Mouse (Mus musculus): ENCODE data around the gene Gm10964. TPM values are rescaled to one million over a fixed set of nuclear protein-coding genes. Genes with fewer than 3 reads are reported as not detected.

Gm10964 gene
- polyA plus RNA-seq, 1 experiment from 2014 or later: not detected

DNA sequence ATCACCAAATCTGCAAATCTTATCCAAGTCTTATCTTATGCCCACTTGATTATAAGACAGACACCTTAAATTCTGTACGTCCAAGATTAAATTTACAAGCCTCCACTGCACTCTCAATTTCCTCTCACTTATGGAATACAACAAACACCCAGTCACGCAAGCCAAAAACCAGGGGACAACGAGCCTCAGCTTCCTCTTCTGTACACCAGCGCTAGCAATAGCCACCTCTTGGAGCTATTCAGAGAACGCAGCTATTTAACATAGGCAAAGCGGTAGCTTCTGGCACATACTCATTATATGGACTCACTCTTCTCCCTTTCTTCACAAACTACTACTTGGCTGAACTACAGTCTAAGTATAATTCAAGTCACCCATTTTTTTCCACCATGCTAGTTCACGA, 40.0 kb downstream of the Gm10964 start:
- no peak overlapping the region for H3K27ac ChIP-seq (replicated peaks; ENCODE audit: low read depth, low read length)
- H3K27me3 ChIP-seq (replicated peaks; ENCODE audit: control insufficient read depth, insufficient read depth, low read length): no peaks in the 10 kb centered on the region
- 89% methylated on average over 7 of the region's 7 CpGs for WGBS
- no peaks in the 10 kb centered on the region for H3K9me3 ChIP-seq (ENCODE audit: control insufficient read depth, low read length)
- DNase-seq (ENCODE audit: low spot score): no peak
- peaks cover 27% of the 10 kb centered on the region for H3K36me3 ChIP-seq (ENCODE audit: control insufficient read depth, insufficient read depth, low read length)
- H3K4me2 ChIP-seq (ENCODE audit: low read depth, low read length): no peak overlapping the region
- no peak overlapping the region for H3K9ac ChIP-seq (ENCODE audit: low read depth, low read length)
- ATAC-seq (ENCODE audit: low read depth): no peak
- H3K4me3 ChIP-seq (ENCODE audit: low read depth, low read length): no peak overlapping the region
- H3K4me1 ChIP-seq (ENCODE audit: control insufficient read depth, insufficient read depth, low read length): no peaks in the 10 kb centered on the region

DNA sequence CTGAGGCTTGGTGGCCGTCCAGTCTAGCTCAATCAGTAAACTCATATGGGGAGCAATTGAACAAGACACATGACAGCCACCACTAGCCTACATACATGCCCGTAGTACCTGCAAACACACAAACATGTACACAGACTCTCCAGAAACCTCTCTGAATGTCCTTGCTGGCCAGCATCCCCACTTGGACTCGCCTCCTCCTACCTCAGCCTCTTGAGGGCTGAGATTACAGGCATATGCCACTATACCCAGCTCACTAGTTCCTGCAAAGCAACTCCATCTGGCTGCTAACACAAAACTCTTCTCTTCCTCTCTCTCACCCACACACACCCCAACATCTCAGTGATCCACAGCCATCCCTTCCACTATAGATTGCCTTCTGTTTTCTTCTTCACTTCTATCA, 41.1 kb downstream of the Gm10964 start:
- ATAC-seq (ENCODE audit: low read depth) (no peak), DNase-seq (ENCODE audit: low spot score) (no peak)
- Histone ChIP-seq H3K4me2 (ENCODE audit: low read depth, low read length) (no peak overlapping the region), H3K27me3 (replicated peaks; ENCODE audit: control insufficient read depth, insufficient read depth, low read length) (no peaks in the 10 kb centered on the region), H3K27ac (replicated peaks; ENCODE audit: low read depth, low read length) (no peak overlapping the region), H3K4me1 (ENCODE audit: control insufficient read depth, insufficient read depth, low read length) (no peaks in the 10 kb centered on the region), H3K4me3 (ENCODE audit: low read depth, low read length) (no peak overlapping the region), H3K9me3 (ENCODE audit: control insufficient read depth, low read length) (no peaks in the 10 kb centered on the region), H3K9ac (ENCODE audit: low read depth, low read length) (no peak overlapping the region), H3K36me3 (ENCODE audit: control insufficient read depth, insufficient read depth, low read length) (peaks cover 27% of the 10 kb centered on the region)
- WGBS: 81% methylated on average over 3 of the region's 3 CpGs

DNA sequence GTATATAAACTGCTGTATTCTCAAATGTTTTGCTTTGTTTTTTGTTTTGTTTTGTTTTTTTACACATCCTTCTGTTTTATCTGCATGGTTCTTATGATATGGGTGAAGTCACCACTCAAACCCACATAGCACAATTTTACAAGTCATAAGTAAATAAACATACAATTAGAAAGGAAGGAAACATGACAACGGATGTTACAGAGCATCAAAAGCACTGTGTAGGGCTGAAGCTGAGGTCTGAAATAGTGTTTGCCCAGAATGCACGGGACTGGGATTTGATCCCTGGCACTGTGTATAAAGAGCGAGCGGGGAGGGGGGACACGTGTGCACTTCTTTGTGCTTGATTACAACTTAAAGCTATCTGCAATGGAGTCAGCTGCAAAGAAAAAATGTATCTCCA, 41.6 kb downstream of the Gm10964 start:
- H3K27me3 ChIP-seq (replicated peaks; ENCODE audit: control insufficient read depth, insufficient read depth, low read length): no peaks in the 10 kb centered on the region
- ATAC-seq (ENCODE audit: low read depth): no peak
- no peaks in the 10 kb centered on the region for H3K9me3 ChIP-seq (ENCODE audit: control insufficient read depth, low read length)
- H3K36me3 ChIP-seq (ENCODE audit: control insufficient read depth, insufficient read depth, low read length): peaks cover 23% of the 10 kb centered on the region
- H3K9ac ChIP-seq (ENCODE audit: low read depth, low read length): no peak overlapping the region
- H3K4me2 ChIP-seq (ENCODE audit: low read depth, low read length): no peak overlapping the region
- no peaks in the 10 kb centered on the region for H3K4me1 ChIP-seq (ENCODE audit: control insufficient read depth, insufficient read depth, low read length)
- DNase-seq (ENCODE audit: low spot score): no peak
- H3K27ac ChIP-seq (replicated peaks; ENCODE audit: low read depth, low read length): no peak overlapping the region
- H3K4me3 ChIP-seq (ENCODE audit: low read depth, low read length): no peak overlapping the region
- WGBS: 75% methylated on average over 5 of the region's 5 CpGs

GRCm38 (mm10) chr3:103782844-103783609, 43.9 kb downstream of the Gm10964 start:
- no peak for DNase-seq (ENCODE audit: low spot score)
- peak; percentile 30; the same call in 1 of the 2 replicates for ATAC-seq (ENCODE audit: low read depth)
- no peak overlapping the region for H3K9ac ChIP-seq (ENCODE audit: low read depth, low read length)
- H3K36me3 ChIP-seq (ENCODE audit: control insufficient read depth, insufficient read depth, low read length): peaks cover 5% of the 10 kb centered on the region; the same call in 1 of the 2 replicates
- H3K4me2 ChIP-seq (ENCODE audit: low read depth, low read length): no peak overlapping the region
- H3K9me3 ChIP-seq (ENCODE audit: control insufficient read depth, low read length): no peaks in the 10 kb centered on the region
- 82% methylated on average over 4 of the region's 4 CpGs for WGBS
- no peak overlapping the region for H3K4me3 ChIP-seq (ENCODE audit: low read depth, low read length)
- no peaks in the 10 kb centered on the region for H3K27me3 ChIP-seq (replicated peaks; ENCODE audit: control insufficient read depth, insufficient read depth, low read length)
- H3K27ac ChIP-seq (replicated peaks; ENCODE audit: low read depth, low read length): no peak overlapping the region
- H3K4me1 ChIP-seq (ENCODE audit: control insufficient read depth, insufficient read depth, low read length): no peaks in the 10 kb centered on the region

GRCm38 (mm10) chr3:103787225-103787624, 48.1 kb downstream of the Gm10964 start:
- DNase-seq (ENCODE audit: low spot score) (peak; percentile 37), ATAC-seq (ENCODE audit: low read depth) (no peak)
- H3K27ac ChIP-seq (replicated peaks; ENCODE audit: low read depth, low read length): no peak overlapping the region
- H3K27me3 ChIP-seq (replicated peaks; ENCODE audit: control insufficient read depth, insufficient read depth, low read length): no peaks in the 10 kb centered on the region
- H3K4me3 ChIP-seq (ENCODE audit: low read depth, low read length): no peak overlapping the region
- H3K9ac ChIP-seq (ENCODE audit: low read depth, low read length): no peak overlapping the region
- H3K9me3 ChIP-seq (ENCODE audit: control insufficient read depth, low read length): no peaks in the 10 kb centered on the region
- no peaks in the 10 kb centered on the region for H3K36me3 ChIP-seq (ENCODE audit: control insufficient read depth, insufficient read depth, low read length)
- peaks cover 8% of the 10 kb centered on the region; the same call in 1 of the 2 replicates for H3K4me1 ChIP-seq (ENCODE audit: control insufficient read depth, insufficient read depth, low read length)
- 66% methylated on average over 7 of the region's 7 CpGs for WGBS
- no peak overlapping the region for H3K4me2 ChIP-seq (ENCODE audit: low read depth, low read length)

DNA sequence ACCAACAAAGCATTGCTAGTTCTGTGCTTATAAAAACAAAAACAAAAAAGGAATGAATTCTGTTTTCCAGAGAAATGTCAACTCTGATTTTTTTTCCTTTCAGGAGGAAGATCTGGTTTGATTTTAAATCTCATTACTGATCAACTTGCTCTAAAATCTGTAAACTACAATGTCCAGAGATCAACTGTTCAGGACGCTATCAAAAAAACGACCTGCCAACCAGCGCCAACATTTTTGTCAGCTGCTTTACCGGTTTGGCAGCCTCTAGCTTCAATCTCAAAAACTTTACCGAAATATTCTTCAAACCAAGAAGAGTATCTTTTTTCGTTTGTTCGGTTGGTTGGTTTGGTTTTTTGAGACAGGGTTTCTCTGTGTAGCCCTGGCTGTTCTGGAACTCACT, 49.9 kb downstream of the Gm10964 start:
- H3K9me3 ChIP-seq (ENCODE audit: control insufficient read depth, low read length): no peaks in the 10 kb centered on the region
- peak overlapping the region; percentile 92 for H3K4me2 ChIP-seq (ENCODE audit: low read depth, low read length)
- DNase-seq (ENCODE audit: low spot score) (peak; percentile 12), ATAC-seq (ENCODE audit: low read depth) (no peak)
- no peaks in the 10 kb centered on the region for H3K27me3 ChIP-seq (replicated peaks; ENCODE audit: control insufficient read depth, insufficient read depth, low read length)
- H3K9ac ChIP-seq (ENCODE audit: low read depth, low read length): no peak overlapping the region
- H3K4me3 ChIP-seq (ENCODE audit: low read depth, low read length): peak overlapping the region; percentile 95; the same call in 1 of the 2 replicates
- H3K4me1 ChIP-seq (ENCODE audit: control insufficient read depth, insufficient read depth, low read length): peaks cover 8% of the 10 kb centered on the region; the same call in 1 of the 2 replicates
- H3K36me3 ChIP-seq (ENCODE audit: control insufficient read depth, insufficient read depth, low read length): no peaks in the 10 kb centered on the region
- 77% methylated on average over 7 of the region's 7 CpGs for WGBS
- H3K27ac ChIP-seq (replicated peaks; ENCODE audit: low read depth, low read length): peak overlapping the region; percentile 88

DNA sequence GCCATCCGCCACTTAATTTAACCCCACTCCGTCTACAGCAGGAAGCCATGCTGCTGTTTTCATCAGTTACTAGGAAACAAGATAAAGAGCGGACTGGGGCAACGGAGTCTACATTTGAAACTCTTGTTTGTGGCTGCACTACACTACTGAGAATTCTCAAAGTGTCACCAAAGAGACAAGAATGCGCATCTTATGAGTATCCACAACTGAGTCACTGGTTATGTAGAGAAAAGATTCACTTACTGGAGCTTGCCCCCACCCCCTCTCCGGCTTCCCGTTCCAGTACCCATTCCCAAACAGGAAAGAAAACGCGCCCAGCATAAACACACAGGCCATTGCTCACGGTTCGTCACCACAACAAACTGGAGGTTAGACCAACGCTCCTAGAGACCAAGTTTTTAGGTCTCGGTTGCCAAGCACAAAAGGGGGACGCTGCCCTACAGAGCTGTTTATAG, 50.8 kb downstream of the Gm10964 start:
- 2% methylated on average over 14 of the region's 14 CpGs for WGBS
- peak overlapping the region; percentile 88 for H3K27ac ChIP-seq (replicated peaks; ENCODE audit: low read depth, low read length)
- H3K4me3 ChIP-seq (ENCODE audit: low read depth, low read length): peak overlapping the region; percentile 95
- ATAC-seq (ENCODE audit: low read depth): no peak
- no peaks in the 10 kb centered on the region for H3K9me3 ChIP-seq (ENCODE audit: control insufficient read depth, low read length)
- peaks cover 8% of the 10 kb centered on the region; the same call in 1 of the 2 replicates for H3K4me1 ChIP-seq (ENCODE audit: control insufficient read depth, insufficient read depth, low read length)
- peak overlapping the region; percentile 96 for H3K9ac ChIP-seq (ENCODE audit: low read depth, low read length)
- no peaks in the 10 kb centered on the region for H3K27me3 ChIP-seq (replicated peaks; ENCODE audit: control insufficient read depth, insufficient read depth, low read length)
- peak; percentile 54 for DNase-seq (ENCODE audit: low spot score)
- H3K4me2 ChIP-seq (ENCODE audit: low read depth, low read length): peak overlapping the region; percentile 92
- H3K36me3 ChIP-seq (ENCODE audit: control insufficient read depth, insufficient read depth, low read length): no peaks in the 10 kb centered on the region

DNA sequence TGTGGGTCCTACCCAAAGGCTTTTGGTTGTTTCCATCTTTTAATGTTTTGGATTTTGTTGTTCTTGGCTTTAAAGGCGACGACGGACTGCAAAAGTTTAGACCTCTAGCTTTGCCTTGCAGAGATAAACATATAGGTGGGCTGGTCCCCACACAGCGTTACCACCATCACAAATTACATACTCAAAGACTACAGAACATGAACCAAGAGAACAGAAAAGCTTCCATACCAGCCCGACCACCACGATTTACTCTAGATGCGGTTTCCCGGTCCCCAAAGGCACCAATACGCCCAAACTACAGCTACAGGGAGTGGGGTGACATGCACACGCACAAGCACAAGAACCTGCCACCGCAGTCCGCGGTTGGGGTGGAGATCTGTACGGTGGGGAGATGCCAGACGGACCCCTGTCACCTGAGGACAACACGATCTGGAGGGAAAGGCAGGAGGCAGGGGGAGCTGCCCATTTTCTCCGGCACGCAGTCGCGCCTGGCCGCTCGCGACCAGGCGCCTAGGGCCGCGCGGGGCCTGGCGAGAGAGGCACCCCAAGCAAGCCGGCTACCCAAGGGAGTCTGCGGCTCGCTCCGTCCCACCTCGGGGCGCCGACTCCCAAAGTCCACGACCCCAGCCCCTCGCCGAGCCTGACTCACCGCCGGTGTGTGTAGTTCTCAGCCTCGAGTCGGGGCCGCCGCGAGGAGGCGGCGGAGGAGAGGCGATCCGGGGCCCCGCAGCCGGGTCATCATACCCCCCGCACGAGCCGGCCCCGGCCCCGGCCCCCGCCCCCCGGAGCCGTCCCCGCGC, 51.4 kb downstream of the Gm10964 start:
- ATAC-seq (ENCODE audit: low read depth) (peak; percentile 78), DNase-seq (ENCODE audit: low spot score) (peak; percentile 13)
- Histone ChIP-seq H3K4me3 (ENCODE audit: low read depth, low read length) (peak overlapping the region; percentile 95), H3K9ac (ENCODE audit: low read depth, low read length) (peak overlapping the region; percentile 96), H3K4me1 (ENCODE audit: control insufficient read depth, insufficient read depth, low read length) (peaks cover 8% of the 10 kb centered on the region; the same call in 1 of the 2 replicates), H3K27ac (replicated peaks; ENCODE audit: low read depth, low read length) (peak overlapping the region; percentile 88), H3K9me3 (ENCODE audit: control insufficient read depth, low read length) (no peaks in the 10 kb centered on the region), H3K27me3 (replicated peaks; ENCODE audit: control insufficient read depth, insufficient read depth, low read length) (no peaks in the 10 kb centered on the region), H3K36me3 (ENCODE audit: control insufficient read depth, insufficient read depth, low read length) (no peaks in the 10 kb centered on the region), H3K4me2 (ENCODE audit: low read depth, low read length) (peak overlapping the region; percentile 92)
- under 1% methylated on average over 27 of the region's 61 CpGs for WGBS
